Mouse (Mus musculus) lung, embryonic 16.5 days (tissue): Measurements from ENCODE around the gene Jak2. TPM values are rescaled to one million over a fixed set of nuclear protein-coding genes. Genes with fewer than 3 reads are reported as not detected.

Source experiments
- ATAC-seq: fragments of 200-750 bp; cut with Nextera tagmentation; 2 replicates; pipeline ENCODE4 v1.8.0; 2017; ENCODE audit warnings: low read depth, mild to moderate bottlenecking, moderate library complexity
- H3K27ac ChIP-seq: fragments of 300-500 bp; sonication (generic); 2 replicates; pipeline ENCODE4 v1.5.1; 2014; ENCODE audit warnings: mild to moderate bottlenecking, control low read depth, low read length
- H3K27me3 ChIP-seq: fragments of 300-500 bp; sonication (generic); 2 replicates; pipeline ENCODE4 v1.6.1; 2014; ENCODE audit warnings: low read depth, low read length, mixed read lengths; ENCODE audit not compliant: control insufficient read depth, insufficient read depth
- H3K36me3 ChIP-seq: fragments of 300-500 bp; sonication (generic); 2 replicates; pipeline ENCODE4 v1.6.1; 2014; ENCODE audit warnings: low read length; ENCODE audit not compliant: control insufficient read depth, insufficient read depth
- H3K4me1 ChIP-seq: fragments of 300-500 bp; sonication (generic); replicated peaks from 2 replicates; pipeline ENCODE4 v1.6.1; 2014; ENCODE audit warnings: low read length, mixed read lengths; ENCODE audit not compliant: control insufficient read depth, insufficient read depth
- H3K4me2 ChIP-seq: fragments of 300-500 bp; sonication (generic); 2 replicates; pipeline ENCODE4 v1.6.1; 2014; ENCODE audit warnings: low read depth, low read length, control low read depth
- H3K4me3 ChIP-seq: fragments of 300-500 bp; sonication (generic); 2 replicates; pipeline ENCODE4 v1.5.1; 2014; ENCODE audit warnings: mild to moderate bottlenecking, low read length, control low read depth
- H3K9ac ChIP-seq: fragments of 300-500 bp; sonication (generic); 2 replicates; pipeline ENCODE4 v1.6.1; 2014; ENCODE audit warnings: low read length, control low read depth
- H3K9me3 ChIP-seq: fragments of 300-500 bp; sonication (generic); 2 replicates; pipeline ENCODE4 v1.6.1; 2016; ENCODE audit warnings: low read length; ENCODE audit not compliant: control insufficient read depth
- WGBS: fragments of 180-500 bp; shearing (Covaris S2); extraction: QIAGEN DNeasy Blood & Tissue Kit; methylation state at CpG from one replicate; pipeline ENCODE4 v1.1.7; 2014; 5-methylcytosine and 5-hydroxymethylcytosine counted together
- polyA plus RNA-seq: library from polyadenylated mRNA; unstranded; fragments of >200 nt; fragmentation: Nextera tagmentation; extraction: Ambion mirVana; gene quantifications from 2 replicates; pipeline ENCODE4 v1.2.1, GENCODE M21; 2015

Jak2 gene
- polyA plus RNA-seq, 1 experiment from 2014 or later: 4.4 TPM

DNA sequence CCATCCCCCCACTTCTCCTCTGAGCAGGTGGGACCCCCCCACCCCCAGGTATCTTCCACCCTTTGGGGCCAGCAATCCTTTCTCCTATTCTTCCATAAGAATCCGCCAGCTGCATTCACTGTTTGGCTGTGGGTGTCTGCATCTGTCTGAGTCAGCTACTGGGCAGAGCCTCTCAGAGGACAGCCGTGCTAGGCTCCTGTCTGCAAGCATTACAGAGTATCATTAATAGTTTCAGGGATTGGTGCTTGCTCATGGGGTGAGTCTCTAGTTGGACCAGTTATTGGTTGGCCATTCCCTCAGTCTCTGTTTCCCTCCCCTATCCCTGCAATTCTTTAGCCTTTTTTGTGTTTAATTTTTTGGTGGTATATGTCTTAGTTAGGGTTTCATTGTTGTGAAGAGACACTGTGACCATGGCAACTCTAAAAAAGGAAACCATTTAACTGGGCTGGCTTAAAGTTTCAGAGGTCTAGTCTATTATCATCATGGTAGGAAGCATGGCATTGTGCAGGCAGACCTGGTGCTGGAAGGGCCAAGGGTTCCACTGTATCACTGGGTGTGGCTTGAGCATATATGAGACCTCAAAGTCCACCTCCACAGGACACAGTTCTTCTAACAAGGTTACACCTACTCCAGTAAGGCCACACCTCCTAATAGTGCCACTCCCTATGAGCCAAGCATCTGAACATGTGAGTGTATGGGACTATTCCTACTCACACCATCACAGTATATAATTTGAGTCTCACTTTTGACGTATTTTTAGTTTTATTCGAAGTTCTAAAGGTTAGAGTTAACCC lies 15.6 kb downstream of the Jak2 start:
- Histone ChIP-seq H3K4me1 (peaks cover 4% of the 10 kb centered on the region; the same call in 1 of the 2 replicates), H3K4me2 (no peak overlapping the region), H3K4me3 (no peak overlapping the region), H3K27ac (no peak overlapping the region), H3K9ac (no peak overlapping the region), H3K9me3 (no peaks in the 10 kb centered on the region), H3K27me3 (no peaks in the 10 kb centered on the region), H3K36me3 (0 out of 2 replicates have a peak, but pooled peaks cover 3% of the 10 kb centered on the region)
- no peak for ATAC-seq
- WGBS: 76% methylated on average over 4 of the region's 4 CpGs

- no peaks in the 10 kb centered on the region for H3K9me3 ChIP-seq
- peaks cover 4% of the 10 kb centered on the region; the same call in 1 of the 2 replicates for H3K4me1 ChIP-seq
- ATAC-seq: no peak
- H3K36me3 ChIP-seq: no peaks in the 10 kb centered on the region
- no peaks in the 10 kb centered on the region for H3K27me3 ChIP-seq
- no peak overlapping the region for H3K9ac ChIP-seq
- no peak overlapping the region for H3K27ac ChIP-seq
- no peak overlapping the region for H3K4me2 ChIP-seq
- 83% methylated on average over 4 of the region's 4 CpGs for WGBS
- no peak overlapping the region for H3K4me3 ChIP-seq
Measured at GRCm38 (mm10) chr19:29268788-29269321, 17.2 kb downstream of the Jak2 start.

DNA sequence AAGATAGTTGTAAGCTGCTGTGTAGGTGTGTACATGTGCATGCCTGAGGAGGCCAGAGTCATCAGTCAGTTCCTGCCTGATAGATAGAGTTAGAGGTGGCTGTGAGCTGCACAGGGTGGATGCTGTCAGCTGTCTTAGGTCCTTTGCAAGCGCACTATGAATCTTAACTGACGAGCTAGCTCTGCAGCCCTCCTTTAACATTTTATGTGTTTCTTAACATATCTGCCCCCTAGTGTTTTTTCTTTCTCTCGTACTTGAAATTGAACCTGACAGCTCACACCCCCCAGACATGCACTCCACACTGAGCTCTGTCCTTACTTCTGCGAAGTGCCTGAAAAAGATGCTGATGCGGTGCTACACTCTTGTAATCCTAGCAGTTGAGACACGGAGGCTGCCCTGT lies 18.6 kb downstream of the Jak2 start:
- Histone ChIP-seq H3K4me1 (peaks cover 4% of the 10 kb centered on the region; the same call in 1 of the 2 replicates), H3K4me3 (no peak overlapping the region), H3K36me3 (no peaks in the 10 kb centered on the region), H3K9me3 (no peaks in the 10 kb centered on the region), H3K27me3 (no peaks in the 10 kb centered on the region), H3K9ac (no peak overlapping the region), H3K27ac (no peak overlapping the region), H3K4me2 (no peak overlapping the region)
- ATAC-seq: no peak
- WGBS: 40% methylated on average over 6 of the region's 6 CpGs

DNA sequence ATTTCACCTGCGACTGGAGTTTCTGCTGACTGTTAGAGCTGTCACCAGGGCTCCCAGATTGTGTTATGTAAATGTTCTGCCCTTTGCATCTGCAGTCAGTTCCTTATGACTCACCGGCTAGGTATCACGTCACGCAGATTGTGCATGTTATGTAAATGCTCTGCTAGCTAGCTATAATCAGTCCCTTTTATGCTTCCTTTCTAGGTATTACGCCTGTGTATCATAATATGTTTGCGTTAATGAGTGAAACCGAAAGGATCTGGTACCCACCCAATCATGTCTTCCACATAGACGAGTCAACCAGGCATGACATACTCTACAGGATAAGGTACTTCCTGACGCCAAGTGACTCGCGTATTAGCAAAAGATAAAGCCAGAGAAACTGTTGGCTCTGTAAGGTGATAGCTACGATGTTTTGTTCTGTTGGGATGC lies 19.5 kb downstream of the Jak2 start:
- Histone ChIP-seq H3K27ac (no peak overlapping the region), H3K9me3 (no peaks in the 10 kb centered on the region), H3K27me3 (no peaks in the 10 kb centered on the region), H3K36me3 (peaks cover 2% of the 10 kb centered on the region; the same call in 1 of the 2 replicates), H3K4me2 (no peak overlapping the region), H3K9ac (no peak overlapping the region), H3K4me1 (no peaks in the 10 kb centered on the region), H3K4me3 (no peak overlapping the region)
- 81% methylated on average over 12 of the region's 12 CpGs for WGBS
- ATAC-seq: no peak

GRCm38 (mm10) chr19:29272011-29272809 lies 20.6 kb downstream of the Jak2 start:
- 87% methylated on average over 3 of the region's 3 CpGs for WGBS
- H3K27ac ChIP-seq: no peak overlapping the region
- H3K9ac ChIP-seq: no peak overlapping the region
- peaks cover 9% of the 10 kb centered on the region for H3K36me3 ChIP-seq
- no peaks in the 10 kb centered on the region for H3K27me3 ChIP-seq
- no peaks in the 10 kb centered on the region for H3K4me1 ChIP-seq
- no peak overlapping the region for H3K4me2 ChIP-seq
- no peak for ATAC-seq
- no peaks in the 10 kb centered on the region for H3K9me3 ChIP-seq
- H3K4me3 ChIP-seq: no peak overlapping the region

DNA sequence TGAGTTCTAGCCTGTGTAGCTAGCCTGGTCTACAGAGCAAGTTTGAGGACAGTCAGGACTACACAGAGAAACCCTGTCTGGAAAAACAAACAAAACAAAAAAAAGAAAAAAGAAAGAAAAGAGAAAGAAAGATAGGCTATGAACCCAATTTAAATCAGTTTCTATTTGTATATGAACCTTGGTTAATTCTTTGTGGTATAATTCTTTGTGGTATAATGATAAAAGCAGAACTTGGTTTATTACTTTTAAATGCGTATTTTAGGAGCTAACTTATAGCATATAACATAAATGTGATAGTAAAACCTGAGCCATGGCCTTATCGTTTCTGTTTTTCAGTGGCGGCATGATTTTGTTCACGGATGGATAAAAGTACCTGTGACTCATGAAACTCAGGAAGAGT lies 24.8 kb downstream of the Jak2 start:
- Histone ChIP-seq H3K27ac (no peak overlapping the region), H3K36me3 (peaks cover 14% of the 10 kb centered on the region), H3K9me3 (no peaks in the 10 kb centered on the region), H3K27me3 (no peaks in the 10 kb centered on the region), H3K9ac (no peak overlapping the region), H3K4me1 (no peaks in the 10 kb centered on the region), H3K4me3 (no peak overlapping the region), H3K4me2 (no peak overlapping the region)
- 93% methylated on average over 4 of the region's 4 CpGs for WGBS
- ATAC-seq: no peak

DNA sequence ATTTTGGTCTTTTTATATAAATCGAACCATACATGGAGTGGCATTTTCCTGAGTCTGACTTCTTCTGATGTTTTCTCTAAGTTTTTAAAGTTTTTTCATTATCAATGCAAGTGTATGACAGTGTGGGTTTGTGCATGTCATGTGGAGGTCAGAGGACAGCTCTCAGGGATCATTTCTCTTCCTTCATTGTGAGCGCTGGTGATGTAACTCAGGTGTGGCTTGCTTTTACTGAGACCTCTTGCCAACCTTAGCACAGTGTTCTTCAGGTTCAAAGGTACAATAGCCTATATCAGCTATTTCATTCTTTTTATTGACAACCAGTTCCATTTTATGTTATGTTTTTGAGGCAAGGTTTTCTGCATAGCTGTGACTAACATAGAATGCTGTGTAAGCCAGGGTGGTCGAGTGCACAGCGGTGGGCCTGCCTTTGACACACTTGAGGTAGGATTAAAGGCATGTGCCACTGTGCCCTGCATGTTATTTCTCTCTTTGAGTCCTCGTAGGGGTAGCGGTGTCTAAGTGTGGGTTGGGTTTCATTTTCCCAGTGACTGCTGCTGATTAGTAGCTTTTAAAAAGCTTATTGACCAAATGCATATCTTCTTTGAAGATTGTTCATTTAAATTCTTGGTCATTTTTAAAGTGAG lies 27.4 kb downstream of the Jak2 start:
- 75% methylated on average over 6 of the region's 6 CpGs for WGBS
- H3K9me3 ChIP-seq: no peaks in the 10 kb centered on the region
- no peaks in the 10 kb centered on the region for H3K27me3 ChIP-seq
- H3K27ac ChIP-seq: no peak overlapping the region
- H3K9ac ChIP-seq: no peak overlapping the region
- no peaks in the 10 kb centered on the region for H3K4me1 ChIP-seq
- peaks cover 18% of the 10 kb centered on the region for H3K36me3 ChIP-seq
- H3K4me2 ChIP-seq: no peak overlapping the region
- no peak overlapping the region for H3K4me3 ChIP-seq
- no peak for ATAC-seq

DNA sequence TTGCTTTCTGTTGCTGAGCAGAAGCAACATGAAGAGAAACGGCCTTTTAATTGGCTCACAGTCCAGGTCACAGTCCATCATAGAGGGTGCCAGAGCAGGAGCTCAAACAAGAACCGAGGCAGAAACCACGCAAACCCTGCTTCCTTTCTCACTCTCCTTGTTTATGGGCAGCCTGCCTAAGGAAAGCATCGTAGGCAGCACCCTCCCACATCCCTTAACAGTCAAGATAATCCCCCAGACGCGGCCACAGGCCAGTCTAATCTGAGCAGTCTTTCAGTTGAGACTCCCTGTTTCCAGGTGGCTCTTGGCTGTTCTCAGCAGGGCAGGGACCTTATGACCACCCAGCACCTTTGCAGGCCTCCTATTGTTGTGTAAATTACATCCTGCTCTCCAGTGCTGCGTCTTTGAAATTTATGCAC lies 33.8 kb downstream of the Jak2 start:
- ATAC-seq: no peak
- H3K9me3 ChIP-seq: no peaks in the 10 kb centered on the region
- no peak overlapping the region for H3K4me2 ChIP-seq
- H3K4me3 ChIP-seq: no peak overlapping the region
- no peaks in the 10 kb centered on the region for H3K4me1 ChIP-seq
- H3K27me3 ChIP-seq: no peaks in the 10 kb centered on the region
- H3K27ac ChIP-seq: no peak overlapping the region
- WGBS: 49% methylated on average over 7 of the region's 7 CpGs
- peaks cover 10% of the 10 kb centered on the region; the same call in 1 of the 2 replicates for H3K36me3 ChIP-seq
- H3K9ac ChIP-seq: no peak overlapping the region

DNA sequence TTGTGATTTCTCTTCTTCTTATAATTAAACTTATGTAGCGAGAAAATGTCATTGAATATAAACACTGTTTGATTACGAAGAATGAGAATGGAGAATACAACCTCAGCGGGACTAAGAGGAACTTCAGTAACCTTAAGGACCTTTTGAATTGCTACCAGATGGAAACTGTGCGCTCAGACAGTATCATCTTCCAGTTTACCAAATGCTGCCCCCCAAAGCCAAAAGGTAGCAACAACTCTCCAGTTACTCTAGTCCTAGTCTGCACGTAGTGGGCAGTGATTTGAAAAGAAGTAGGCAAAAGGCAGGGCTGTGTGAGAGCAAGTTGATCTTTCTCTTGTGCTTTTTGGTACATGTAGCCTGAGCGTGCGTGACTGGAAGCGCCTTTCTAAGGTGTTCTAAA lies 36.2 kb downstream of the Jak2 start:
- Histone ChIP-seq H3K36me3 (peaks cover 8% of the 10 kb centered on the region; the same call in 1 of the 2 replicates), H3K4me3 (no peak overlapping the region), H3K27me3 (no peaks in the 10 kb centered on the region), H3K4me1 (no peaks in the 10 kb centered on the region), H3K9me3 (no peaks in the 10 kb centered on the region), H3K27ac (no peak overlapping the region), H3K4me2 (no peak overlapping the region), H3K9ac (no peak overlapping the region)
- 78% methylated on average over 8 of the region's 8 CpGs for WGBS
- ATAC-seq: no peak
